Mouse (Mus musculus) bone marrow macrophage, adult 2 months (primary cell): ENCODE measurements around the gene Tarbp1. TPM values are rescaled to one million over a fixed set of nuclear protein-coding genes. Genes with fewer than 3 reads are reported as not detected.

Experiments used
- H3K27ac ChIP-seq: 2 replicates; pipeline ENCODE4 v1.5.1; 2012; ENCODE audit warnings: low read depth, low read length; ENCODE audit not compliant: insufficient read depth
- H3K4me1 ChIP-seq: 2 replicates; pipeline ENCODE4 v1.6.1; 2012; ENCODE audit warnings: low read length; ENCODE audit not compliant: control insufficient read depth, insufficient read depth
- H3K4me3 ChIP-seq: 2 replicates; pipeline ENCODE4 v1.5.1; 2012; ENCODE audit warnings: mild to moderate bottlenecking, low read length, moderate library complexity; ENCODE audit not compliant: insufficient read depth
- CTCF ChIP-seq: IDR thresholded peaks from 2 replicates; pipeline ENCODE4 v1.5.1; 2012; ENCODE audit warnings: low read depth, mild to moderate bottlenecking, low read length, moderate library complexity
- POLR2A ChIP-seq: IDR thresholded peaks from 2 replicates; pipeline ENCODE4 v1.6.1; 2012; ENCODE audit warnings: mild to moderate bottlenecking, low read depth, low read length, borderline replicate concordance
- polyA plus RNA-seq: library from polyadenylated mRNA; stranded (reverse); fragments of >200 nt; gene quantifications from 2 replicates; pipeline ENCODE4 v1.2.4, GENCODE M21; 2012; ENCODE audit not compliant: missing spikeins, insufficient read depth, insufficient read length

Tarbp1 gene
- polyA plus RNA-seq, 1 experiment: 2.1 TPM

DNA sequence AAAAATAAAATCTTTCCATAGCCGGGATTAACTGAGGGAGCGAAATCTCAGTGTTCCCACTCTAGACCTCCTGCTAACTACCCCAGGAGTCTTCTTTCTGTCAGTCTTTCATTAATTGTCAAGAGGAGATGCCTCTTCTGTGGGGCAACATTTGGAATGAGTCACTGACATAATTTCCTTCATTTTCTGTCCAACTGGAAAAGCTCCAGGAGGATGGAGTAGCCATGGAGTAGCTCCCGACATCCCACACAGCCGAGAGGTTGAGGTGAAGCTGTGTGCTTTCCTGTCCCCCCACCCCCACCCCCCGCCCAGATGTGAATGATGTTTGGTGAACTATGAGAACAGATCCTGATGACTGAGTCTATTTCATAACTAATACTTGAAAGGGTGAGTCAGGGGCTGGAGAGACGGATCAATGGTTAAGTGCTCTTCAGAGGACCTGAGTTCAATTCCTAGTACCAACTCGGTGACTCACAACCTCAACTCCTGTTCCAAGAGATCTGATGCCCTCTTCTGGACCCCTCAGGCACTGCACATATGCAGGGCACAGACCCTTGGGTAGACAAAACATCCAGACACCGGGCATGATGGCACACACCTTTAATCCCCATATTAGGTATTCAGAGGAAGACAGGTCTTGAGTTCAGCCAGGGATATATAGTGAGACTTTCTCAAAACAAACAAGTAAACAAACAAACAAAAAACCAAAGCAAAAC lies 34.2 kb upstream of the Tarbp1 start:
- no peaks in the 10 kb centered on the region for H3K4me1 ChIP-seq
- no peak overlapping the region for H3K27ac ChIP-seq
- no peak overlapping the region for H3K4me3 ChIP-seq
- no peak for TF ChIP-seq POLR2A
- TF ChIP-seq CTCF: no peak

DNA sequence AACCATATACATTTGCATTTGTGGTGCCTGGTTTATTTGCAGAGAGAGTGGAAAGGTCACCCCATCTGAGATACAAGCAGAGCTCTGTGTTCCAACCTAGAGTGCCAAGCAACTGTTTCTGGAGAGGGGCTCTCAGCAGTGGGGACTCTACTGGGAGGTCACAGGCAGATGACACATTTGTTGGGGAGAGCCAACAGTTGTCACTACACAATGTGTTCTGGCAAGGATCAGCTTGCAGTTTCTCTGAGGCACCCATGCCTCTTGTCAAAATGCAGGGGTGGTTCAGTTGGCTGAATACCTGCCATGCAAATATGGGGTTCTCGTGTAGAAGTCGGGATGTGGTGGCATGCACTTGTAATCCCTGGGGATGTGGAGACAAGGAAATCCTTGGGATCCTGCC lies 33.4 kb upstream of the Tarbp1 start:
- TF ChIP-seq CTCF: no peak
- TF ChIP-seq POLR2A: no peak
- H3K4me3 ChIP-seq: no peak overlapping the region
- no peaks in the 10 kb centered on the region for H3K4me1 ChIP-seq
- H3K27ac ChIP-seq: no peak overlapping the region

DNA sequence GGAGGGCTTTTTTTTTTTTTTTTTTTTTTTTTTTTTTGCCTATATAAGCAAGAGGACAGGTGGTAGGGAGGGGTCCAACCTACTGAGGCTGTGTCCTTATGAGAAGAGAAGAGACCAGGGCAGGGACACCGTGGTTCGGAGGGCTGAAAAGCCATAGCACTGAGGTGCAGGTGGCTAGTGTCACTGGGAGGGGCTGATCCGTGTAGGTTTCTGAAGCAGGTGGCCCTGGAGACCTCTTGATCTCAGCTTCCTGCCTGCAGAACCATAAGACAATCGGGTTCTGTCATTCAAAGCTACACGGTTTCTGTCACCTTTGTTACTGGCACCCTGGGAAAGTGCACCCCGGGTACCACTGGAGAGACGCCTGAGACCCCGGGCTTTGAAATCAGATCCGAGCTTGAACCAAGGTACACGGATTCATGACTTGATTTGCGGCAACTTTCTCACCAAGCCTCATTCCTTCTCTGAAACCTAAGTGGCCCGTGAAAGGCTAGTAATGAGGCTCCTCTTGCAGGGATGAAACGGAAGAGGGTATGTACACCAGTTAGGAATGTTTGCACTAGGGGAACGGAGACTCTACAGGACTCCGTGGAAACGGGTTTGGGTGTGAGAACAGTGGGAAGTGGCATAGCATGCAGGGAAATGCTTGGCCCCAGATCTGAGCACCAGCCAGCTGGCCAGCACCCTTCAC lies 29.8 kb upstream of the Tarbp1 start:
- H3K4me3 ChIP-seq: no peak overlapping the region

DNA sequence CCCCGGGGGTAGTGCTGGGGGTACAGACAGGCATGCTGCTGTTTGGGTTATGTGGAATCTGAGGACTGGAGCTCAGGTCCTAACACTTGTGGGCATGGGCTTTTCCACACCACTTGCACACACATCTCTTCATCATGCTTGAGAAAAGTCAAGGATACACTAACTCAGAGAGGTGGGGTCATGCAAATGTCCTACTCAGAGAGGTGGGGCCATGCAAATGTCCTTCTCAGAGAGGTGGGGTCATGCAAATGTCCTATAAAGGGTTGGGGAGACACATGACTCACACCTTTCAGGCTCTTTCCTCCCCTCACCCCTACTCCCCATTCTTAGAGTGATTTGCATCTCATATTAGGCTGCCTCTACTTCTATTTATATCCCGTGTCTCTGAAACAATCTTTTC lies 27.9 kb upstream of the Tarbp1 start:
- no peak for TF ChIP-seq CTCF
- TF ChIP-seq POLR2A: no peak
- peaks cover 6% of the 10 kb centered on the region for H3K4me1 ChIP-seq
- no peak overlapping the region for H3K4me3 ChIP-seq
- no peak overlapping the region for H3K27ac ChIP-seq

More for the DNA sequence above, 29.8 kb upstream of the Tarbp1 start:
- TF ChIP-seq CTCF: no peak
- TF ChIP-seq POLR2A: no peak
- H3K4me1 ChIP-seq: no peaks in the 10 kb centered on the region
- H3K27ac ChIP-seq: no peak overlapping the region

DNA sequence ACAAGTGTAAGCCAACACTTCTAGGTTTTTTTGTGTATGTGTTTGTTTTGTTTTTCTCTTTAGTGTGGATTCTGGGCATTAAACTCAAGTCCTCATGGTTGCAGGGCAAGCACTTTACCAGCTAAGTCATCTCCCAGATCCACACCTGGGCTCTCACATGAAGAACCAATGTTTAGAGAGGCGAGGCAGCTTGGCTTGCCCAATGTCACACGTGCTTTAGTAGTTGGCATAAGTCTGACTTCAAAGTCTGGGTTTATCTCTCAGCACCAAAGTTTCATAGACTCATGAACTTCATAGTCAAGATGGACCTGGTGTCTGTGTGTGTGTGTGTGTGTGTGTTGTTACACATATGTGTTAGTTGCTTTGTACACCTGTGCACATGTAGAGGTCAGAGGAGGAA lies 24.5 kb upstream of the Tarbp1 start:
- no peak for TF ChIP-seq POLR2A
- no peak for TF ChIP-seq CTCF
- Histone ChIP-seq H3K27ac (no peak overlapping the region), H3K4me1 (peaks cover 17% of the 10 kb centered on the region), H3K4me3 (no peak overlapping the region)

DNA sequence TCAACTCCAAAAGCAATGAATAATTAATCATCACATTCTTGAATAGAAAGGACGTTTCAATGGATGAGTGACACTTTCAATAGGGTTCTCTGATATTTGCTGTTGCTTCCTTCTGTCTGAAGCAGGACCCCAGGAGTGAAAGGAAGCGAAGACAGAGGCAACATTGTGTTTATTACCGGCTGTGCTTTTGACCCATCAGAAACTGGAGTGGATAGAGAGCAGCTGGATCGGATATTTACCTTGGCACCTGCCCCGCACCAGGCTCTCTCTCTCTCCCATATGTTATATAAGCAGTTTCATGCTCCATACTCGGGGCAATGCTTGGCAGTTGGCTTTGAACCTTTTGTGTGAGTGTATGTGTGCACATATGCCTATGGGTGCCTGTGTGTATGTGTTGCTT lies 23.6 kb upstream of the Tarbp1 start:
- Histone ChIP-seq H3K4me1 (peaks cover 17% of the 10 kb centered on the region), H3K4me3 (no peak overlapping the region), H3K27ac (no peak overlapping the region)
- no peak for TF ChIP-seq CTCF
- no peak for TF ChIP-seq POLR2A

DNA sequence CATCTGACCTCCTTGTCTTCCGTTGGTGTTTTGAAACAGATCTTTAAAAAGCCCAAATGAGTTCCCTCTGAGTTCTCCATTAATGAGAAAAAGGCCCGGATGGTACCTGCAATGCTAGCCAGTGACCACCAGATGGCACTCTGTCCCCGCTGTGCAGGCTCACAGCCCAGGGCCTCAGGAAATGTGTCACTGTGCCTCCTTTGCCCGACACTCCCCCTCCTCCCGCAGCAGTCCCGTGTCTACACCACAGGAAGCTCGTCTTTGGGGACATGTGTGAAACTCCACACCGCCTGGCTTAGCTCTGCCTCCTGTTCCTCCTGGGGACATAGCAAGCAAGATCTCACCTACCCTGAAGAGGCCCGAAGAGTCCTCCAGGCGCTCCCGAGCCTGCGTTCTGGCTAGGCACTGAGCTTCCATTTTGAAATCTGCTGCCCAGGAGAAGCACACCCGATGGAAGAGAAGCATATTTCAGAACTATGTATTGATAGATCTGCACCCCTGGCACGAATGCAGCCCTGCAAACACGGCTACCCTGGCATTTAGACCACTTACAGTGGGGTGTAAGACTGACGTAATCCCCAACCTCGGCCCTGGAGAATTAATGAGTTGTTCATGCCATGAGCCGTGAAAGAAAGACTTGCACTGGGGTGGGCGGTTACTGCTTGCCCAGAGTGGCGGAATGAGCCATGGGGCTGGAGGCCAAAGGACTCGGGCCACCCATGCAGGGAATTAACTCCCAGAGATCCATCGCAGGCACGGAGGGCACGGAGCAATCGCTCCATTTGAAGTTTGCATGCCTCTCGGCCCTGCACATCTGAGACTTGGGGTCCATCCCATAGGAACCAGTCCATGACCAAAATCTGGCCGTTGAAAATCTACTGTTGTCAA lies 22.9 kb upstream of the Tarbp1 start:
- Histone ChIP-seq H3K27ac (peak overlapping the region; percentile 45), H3K4me3 (no peak overlapping the region), H3K4me1 (peaks cover 17% of the 10 kb centered on the region)
- TF ChIP-seq POLR2A (no peak), CTCF (peak; percentile 92)

DNA sequence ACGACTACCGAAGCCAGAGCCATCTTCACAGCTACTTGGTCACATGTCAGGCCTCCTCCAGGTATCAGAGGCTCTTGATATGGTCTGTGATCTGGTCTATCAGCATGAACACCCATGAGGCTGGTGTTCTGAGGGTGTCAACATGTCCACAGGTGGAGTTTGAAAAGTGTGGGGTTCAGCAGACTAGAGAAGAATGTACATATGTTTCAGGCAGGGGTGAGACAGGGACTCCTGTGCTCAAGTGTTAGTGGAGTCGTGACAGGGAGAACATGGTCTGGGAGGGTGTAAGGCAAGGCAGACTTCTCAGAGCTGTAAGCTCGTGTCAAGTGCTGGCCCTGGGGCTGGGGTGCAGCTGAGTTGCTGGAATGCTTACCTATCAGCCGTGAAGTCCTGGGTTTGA lies 22.1 kb upstream of the Tarbp1 start:
- Histone ChIP-seq H3K27ac (no peak overlapping the region), H3K4me3 (no peak overlapping the region), H3K4me1 (peaks cover 17% of the 10 kb centered on the region)
- no peak for TF ChIP-seq POLR2A

DNA sequence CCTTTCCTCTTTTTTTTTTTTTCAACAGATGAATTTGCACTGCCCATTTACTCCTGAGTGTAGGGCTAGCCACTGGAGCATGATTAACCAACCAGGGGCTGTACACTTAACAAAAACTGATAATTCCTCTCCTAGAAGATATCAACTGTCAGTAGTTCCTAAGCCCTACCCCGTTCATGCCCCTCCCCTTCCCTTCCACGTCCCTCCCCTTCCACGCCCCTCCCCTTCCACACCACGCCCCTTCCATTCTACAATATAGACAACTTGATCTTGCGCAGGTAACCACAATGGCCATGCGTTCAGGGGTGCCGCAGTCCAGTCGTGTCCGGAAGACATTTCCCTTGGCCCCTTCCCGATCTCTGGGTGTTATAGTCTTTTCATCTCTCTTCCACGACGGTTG lies 20.6 kb upstream of the Tarbp1 start:
- no peak for TF ChIP-seq CTCF
- no peak for TF ChIP-seq POLR2A
- Histone ChIP-seq H3K4me1 (peaks cover 17% of the 10 kb centered on the region), H3K27ac (no peak overlapping the region), H3K4me3 (no peak overlapping the region)
